Mouse (Mus musculus): ENCODE measurements at regions not wholly inside any gene's neighbourhood (a gene's known extent, or its start where the extent isn't known, plus 50 kb on each side); places are given as distances from the start of the nearest gene placed in this dataset.

GRCm38 (mm10) chr3:136449364-136449763 lies 123.5 kb upstream of the Bank1 start:
- Histone ChIP-seq H3K4me1 (ENCODE audit: control insufficient read depth, insufficient read depth, low read length) (no peaks in the 10 kb centered on the region), H3K27ac (ENCODE audit: insufficient read depth, low read depth, low read length) (no peak overlapping the region), H3K27me3 (replicated peaks; ENCODE audit: control insufficient read depth, insufficient read depth, low read length) (no peaks in the 10 kb centered on the region), H3K36me3 (ENCODE audit: control insufficient read depth, insufficient read depth, low read length) (no peaks in the 10 kb centered on the region), H3K4me3 (ENCODE audit: insufficient read depth, low read depth, low read length) (no peak overlapping the region)
- WGBS = 76% methylated on average over 4 of the region's 4 CpGs
- no peak for TF ChIP-seq CTCF (conservative IDR thresholded peaks at IDR 0.05; ENCODE audit: insufficient read depth, insufficient read length, low read depth, low read length)
- TF ChIP-seq POLR2A (IDR thresholded peaks at IDR 0.05; ENCODE audit: low read depth, low read length) = no peak
- no peak for DNase-seq

- no peaks in the 10 kb centered on the region for H3K36me3 ChIP-seq (ENCODE audit: control insufficient read depth, insufficient read depth, low read length)
- TF ChIP-seq CTCF (conservative IDR thresholded peaks at IDR 0.05; ENCODE audit: insufficient read depth, insufficient read length, low read depth, low read length) (no peak), POLR2A (IDR thresholded peaks at IDR 0.05; ENCODE audit: low read depth, low read length) (no peak)
- H3K27ac ChIP-seq (ENCODE audit: insufficient read depth, low read depth, low read length) = no peak overlapping the region
- no peaks in the 10 kb centered on the region for H3K4me1 ChIP-seq (ENCODE audit: control insufficient read depth, insufficient read depth, low read length)
- H3K4me3 ChIP-seq (ENCODE audit: insufficient read depth, low read depth, low read length) = no peak overlapping the region
- no peak for DNase-seq
- WGBS = 90% methylated on average over 2 of the region's 2 CpGs
- H3K27me3 ChIP-seq (replicated peaks; ENCODE audit: control insufficient read depth, insufficient read depth, low read length) = no peaks in the 10 kb centered on the region
Observed at GRCm38 (mm10) chr3:136444598-136444997, 118.7 kb upstream of the Bank1 start.

GRCm38 (mm10) chr3:136442099-136442498 lies 116.2 kb upstream of the Bank1 start:
- no peak overlapping the region for H3K27ac ChIP-seq (ENCODE audit: insufficient read depth, low read depth, low read length)
- H3K36me3 ChIP-seq (ENCODE audit: control insufficient read depth, insufficient read depth, low read length) = no peaks in the 10 kb centered on the region
- no peaks in the 10 kb centered on the region for H3K27me3 ChIP-seq (replicated peaks; ENCODE audit: control insufficient read depth, insufficient read depth, low read length)
- no peak for DNase-seq
- H3K4me1 ChIP-seq (ENCODE audit: control insufficient read depth, insufficient read depth, low read length) = peaks cover 2% of the 10 kb centered on the region; the same call in 1 of the 2 replicates
- no peak overlapping the region for H3K4me3 ChIP-seq (ENCODE audit: insufficient read depth, low read depth, low read length)
- WGBS = 90% methylated on average over 2 of the region's 2 CpGs
- TF ChIP-seq CTCF (conservative IDR thresholded peaks at IDR 0.05; ENCODE audit: insufficient read depth, insufficient read length, low read depth, low read length) (peak; percentile 31), POLR2A (IDR thresholded peaks at IDR 0.05; ENCODE audit: low read depth, low read length) (no peak)

GRCm38 (mm10) chr3:136439907-136440645 lies 114.2 kb upstream of the Bank1 start:
- no peaks in the 10 kb centered on the region for H3K36me3 ChIP-seq (ENCODE audit: control insufficient read depth, insufficient read depth, low read length)
- peaks cover 2% of the 10 kb centered on the region; the same call in 1 of the 2 replicates for H3K4me1 ChIP-seq (ENCODE audit: control insufficient read depth, insufficient read depth, low read length)
- TF ChIP-seq CTCF (conservative IDR thresholded peaks at IDR 0.05; ENCODE audit: insufficient read depth, insufficient read length, low read depth, low read length) (no peak), POLR2A (IDR thresholded peaks at IDR 0.05; ENCODE audit: low read depth, low read length) (no peak)
- WGBS = 51% methylated on average over 7 of the region's 7 CpGs
- H3K27me3 ChIP-seq (replicated peaks; ENCODE audit: control insufficient read depth, insufficient read depth, low read length) = no peaks in the 10 kb centered on the region
- H3K4me3 ChIP-seq (ENCODE audit: insufficient read depth, low read depth, low read length) = no peak overlapping the region
- DNase-seq = peak; percentile 56
- no peak overlapping the region for H3K27ac ChIP-seq (ENCODE audit: insufficient read depth, low read depth, low read length)

GRCm38 (mm10) chr3:136439350-136439749 lies 113.5 kb upstream of the Bank1 start:
- DNase-seq = peak; percentile 54
- no peak overlapping the region for H3K27ac ChIP-seq (ENCODE audit: insufficient read depth, low read depth, low read length)
- H3K36me3 ChIP-seq (ENCODE audit: control insufficient read depth, insufficient read depth, low read length) = no peaks in the 10 kb centered on the region
- peaks cover 2% of the 10 kb centered on the region; the same call in 1 of the 2 replicates for H3K4me1 ChIP-seq (ENCODE audit: control insufficient read depth, insufficient read depth, low read length)
- no peak for TF ChIP-seq CTCF (conservative IDR thresholded peaks at IDR 0.05; ENCODE audit: insufficient read depth, insufficient read length, low read depth, low read length)
- no peak for TF ChIP-seq POLR2A (IDR thresholded peaks at IDR 0.05; ENCODE audit: low read depth, low read length)
- 54% methylated on average over 5 of the region's 5 CpGs for WGBS
- H3K27me3 ChIP-seq (replicated peaks; ENCODE audit: control insufficient read depth, insufficient read depth, low read length) = no peaks in the 10 kb centered on the region
- H3K4me3 ChIP-seq (ENCODE audit: insufficient read depth, low read depth, low read length) = no peak overlapping the region

- no peak for TF ChIP-seq CTCF (conservative IDR thresholded peaks at IDR 0.05; ENCODE audit: insufficient read depth, insufficient read length, low read depth, low read length)
- no peak for TF ChIP-seq POLR2A (IDR thresholded peaks at IDR 0.05; ENCODE audit: low read depth, low read length)
- no peaks in the 10 kb centered on the region for H3K27me3 ChIP-seq (replicated peaks; ENCODE audit: control insufficient read depth, insufficient read depth, low read length)
- 41% methylated on average over 5 of the region's 5 CpGs for WGBS
- peaks cover under 1% of the 10 kb centered on the region; the same call in 1 of the 2 replicates for H3K4me1 ChIP-seq (ENCODE audit: control insufficient read depth, insufficient read depth, low read length)
- H3K4me3 ChIP-seq (ENCODE audit: insufficient read depth, low read depth, low read length) = no peak overlapping the region
- DNase-seq = no peak
- no peaks in the 10 kb centered on the region for H3K36me3 ChIP-seq (ENCODE audit: control insufficient read depth, insufficient read depth, low read length)
- no peak overlapping the region for H3K27ac ChIP-seq (ENCODE audit: insufficient read depth, low read depth, low read length)
Observed at GRCm38 (mm10) chr3:136434407-136434806, 108.5 kb upstream of the Bank1 start.

GRCm38 (mm10) chr3:136432072-136432471 lies 106.2 kb upstream of the Bank1 start:
- Histone ChIP-seq H3K27me3 (replicated peaks; ENCODE audit: control insufficient read depth, insufficient read depth, low read length) (no peaks in the 10 kb centered on the region), H3K4me3 (ENCODE audit: insufficient read depth, low read depth, low read length) (no peak overlapping the region), H3K27ac (ENCODE audit: insufficient read depth, low read depth, low read length) (no peak overlapping the region), H3K4me1 (ENCODE audit: control insufficient read depth, insufficient read depth, low read length) (peaks cover 4% of the 10 kb centered on the region; the same call in 1 of the 2 replicates), H3K36me3 (ENCODE audit: control insufficient read depth, insufficient read depth, low read length) (no peaks in the 10 kb centered on the region)
- TF ChIP-seq CTCF (conservative IDR thresholded peaks at IDR 0.05; ENCODE audit: insufficient read depth, insufficient read length, low read depth, low read length) (no peak), POLR2A (IDR thresholded peaks at IDR 0.05; ENCODE audit: low read depth, low read length) (no peak)
- WGBS = 84% methylated on average over 3 of the region's 3 CpGs
- no peak for DNase-seq
